Mouse (Mus musculus): ENCODE measurements around the gene Fgd6.

Gene Fgd6

GRCm38 (mm10) chr10:94097081-94097845 lies 61.5 kb downstream of the Fgd6 start:
- DNase-seq: no peak

DNA sequence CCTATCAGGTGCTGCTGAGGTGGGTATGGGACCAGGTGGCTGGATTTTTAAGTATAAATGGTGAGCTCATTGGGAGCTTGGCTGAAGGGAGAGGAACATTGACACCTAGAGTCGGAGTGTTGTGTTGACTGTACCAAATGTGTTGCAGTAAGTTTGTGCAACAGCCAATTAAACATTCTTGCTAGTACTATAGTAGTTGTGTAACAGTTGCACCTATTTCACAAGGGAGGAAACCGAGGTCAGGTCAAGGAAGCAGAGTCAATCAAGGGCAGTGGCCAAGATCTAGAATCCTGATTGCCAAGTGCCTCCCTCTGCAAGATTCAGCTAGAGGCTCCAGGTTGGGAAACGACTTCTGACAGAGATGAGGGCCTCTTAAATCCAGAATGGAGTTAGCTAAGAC lies 62.3 kb downstream of the Fgd6 start:
- no peak for DNase-seq

DNA sequence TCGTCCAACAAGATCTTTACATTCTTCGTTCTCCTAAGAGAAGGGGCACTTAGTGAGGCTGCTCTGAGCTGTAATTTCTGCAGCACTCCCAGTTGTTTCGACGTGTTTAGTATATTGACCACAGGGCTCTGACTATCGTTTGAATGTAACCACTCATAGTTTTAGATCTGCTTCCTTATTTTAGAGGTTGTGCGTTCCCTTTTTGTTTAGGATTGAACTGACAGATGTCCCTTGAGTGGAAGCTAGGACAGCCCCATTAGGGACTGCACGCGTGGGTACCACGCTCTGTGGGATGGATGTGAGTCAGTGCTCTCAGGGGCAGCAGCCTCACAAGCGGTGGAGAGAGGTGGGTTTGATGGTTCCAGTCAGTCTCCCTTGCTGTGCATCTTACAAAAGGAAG lies 69.7 kb downstream of the Fgd6 start:
- DNase-seq: no peak

DNA sequence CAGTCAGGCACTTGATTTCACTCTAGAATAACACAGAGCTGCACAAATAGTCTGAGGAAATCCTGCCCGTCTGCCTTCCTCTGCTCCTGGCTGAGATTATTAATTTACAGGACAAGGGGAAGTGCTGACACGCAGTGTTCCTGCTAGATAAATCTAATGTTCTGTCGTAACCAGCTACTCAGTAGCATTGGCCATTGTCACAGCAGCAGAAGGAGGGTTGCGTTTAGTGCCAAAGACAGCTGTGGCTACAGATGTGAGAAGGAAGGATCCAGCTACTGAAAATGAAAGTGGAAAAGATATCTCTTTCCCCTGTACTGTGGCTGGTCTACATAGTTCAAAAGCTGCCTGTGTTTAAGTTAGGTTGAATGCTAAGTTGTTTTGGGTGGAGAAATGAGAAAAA lies 71.4 kb downstream of the Fgd6 start:
- no peak for DNase-seq

DNA sequence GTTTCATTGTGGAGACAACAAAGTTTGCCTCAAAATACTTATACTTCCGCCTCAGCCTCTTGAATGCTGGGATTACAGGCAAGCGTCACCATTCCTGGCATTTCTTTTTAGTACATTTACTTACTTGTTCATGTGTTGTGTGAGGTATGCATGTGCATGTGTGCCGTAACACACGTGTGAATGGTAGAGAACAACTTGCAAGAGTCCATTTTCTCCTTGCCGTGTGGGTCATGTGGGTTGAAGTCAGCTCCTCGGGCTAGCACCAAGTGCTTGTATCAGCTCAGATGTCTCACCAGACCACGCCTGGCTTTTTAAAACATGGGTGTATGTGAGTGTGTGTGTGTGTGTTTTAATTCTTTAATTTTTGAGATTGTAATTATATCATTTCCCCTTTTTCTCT lies 71.8 kb downstream of the Fgd6 start:
- no peak for DNase-seq

- DNase-seq: no peak
Observed at GRCm38 (mm10) chr10:94108791-94109190, 73.0 kb downstream of the Fgd6 start.

- DNase-seq: no peak
Observed at GRCm38 (mm10) chr10:94110834-94111754, 75.3 kb downstream of the Fgd6 start.

- no peak for DNase-seq
Observed at GRCm38 (mm10) chr10:94112207-94112606, 76.4 kb downstream of the Fgd6 start.

DNA sequence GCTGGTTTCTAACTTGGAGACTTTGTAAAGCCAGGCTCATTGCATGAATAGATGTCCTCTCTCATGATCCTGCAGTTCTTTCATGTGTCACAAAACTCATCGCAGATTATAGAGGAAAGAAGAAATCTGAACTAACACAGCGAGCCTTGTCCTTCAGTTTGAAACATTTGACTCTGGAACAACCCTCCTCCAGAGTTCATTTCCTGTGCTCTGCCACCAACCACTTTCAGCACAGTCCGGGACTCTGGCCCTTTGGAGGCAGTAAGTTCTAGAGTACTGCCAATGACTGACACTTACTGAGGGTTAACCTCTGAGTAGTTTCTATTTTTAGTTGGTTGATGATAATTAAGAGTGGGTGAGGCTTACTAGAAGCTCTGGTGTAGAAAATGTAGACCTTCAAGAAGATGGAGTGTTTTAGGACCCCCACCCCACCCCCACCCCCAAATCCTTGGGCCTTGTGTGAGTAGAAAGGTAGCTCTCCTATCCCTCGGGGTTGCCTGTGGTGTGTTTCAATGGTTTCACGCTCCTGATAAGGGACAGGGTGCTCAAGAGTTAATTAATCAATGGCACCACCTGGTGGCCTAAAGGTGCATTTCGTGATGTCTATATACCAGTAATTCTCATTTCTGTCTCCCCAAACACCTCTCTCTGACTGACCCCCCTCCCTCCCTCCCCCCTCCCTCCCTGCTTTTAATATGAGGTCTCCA lies 80.2 kb downstream of the Fgd6 start:
- peak; percentile 78 for DNase-seq

GRCm38 (mm10) chr10:94116781-94117340 lies 81.1 kb downstream of the Fgd6 start:
- DNase-seq: no peak

- DNase-seq: no peak
Observed at GRCm38 (mm10) chr10:94117916-94118315, 82.1 kb downstream of the Fgd6 start.

DNA sequence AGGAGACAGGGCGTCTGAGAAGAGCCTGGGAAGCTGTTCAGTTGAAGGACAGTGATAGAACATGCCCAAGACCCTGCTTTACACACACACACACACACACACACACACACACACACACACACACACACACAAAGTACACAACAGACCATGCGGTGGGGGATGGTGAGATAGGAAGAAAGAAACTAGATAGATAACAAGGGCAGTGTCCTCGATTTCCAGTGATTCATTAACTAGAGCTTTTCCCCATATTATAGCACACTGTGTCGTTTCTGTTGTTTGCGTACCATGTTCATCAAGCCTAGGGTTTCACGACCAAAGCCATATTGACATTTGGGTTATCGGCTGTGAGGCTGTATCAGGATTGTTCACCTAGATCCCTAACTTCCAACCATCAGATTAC lies 83.2 kb downstream of the Fgd6 start:
- DNase-seq: no peak

DNA sequence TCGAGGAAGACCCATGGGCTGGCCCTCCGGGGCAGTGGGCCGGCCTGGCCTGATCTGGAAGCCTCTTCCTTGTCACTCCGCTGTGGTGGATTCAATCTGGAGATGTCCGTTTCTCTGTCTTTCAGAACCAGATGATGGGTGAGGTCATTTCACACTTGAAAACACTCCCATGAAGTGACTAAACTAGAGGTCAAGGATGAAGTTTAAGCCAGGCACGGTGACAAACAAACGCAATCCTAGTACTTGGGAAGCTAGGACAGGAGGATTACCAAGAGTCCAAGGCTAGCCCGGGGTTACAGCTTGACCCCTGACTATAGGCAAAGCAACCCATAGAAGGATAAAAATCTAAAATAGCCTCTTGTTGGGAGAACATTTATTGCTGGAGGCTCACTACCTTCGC lies 84.9 kb downstream of the Fgd6 start:
- no peak for DNase-seq

GRCm38 (mm10) chr10:94122595-94122994 lies 86.8 kb downstream of the Fgd6 start:
- peak; percentile 80 for DNase-seq

DNA sequence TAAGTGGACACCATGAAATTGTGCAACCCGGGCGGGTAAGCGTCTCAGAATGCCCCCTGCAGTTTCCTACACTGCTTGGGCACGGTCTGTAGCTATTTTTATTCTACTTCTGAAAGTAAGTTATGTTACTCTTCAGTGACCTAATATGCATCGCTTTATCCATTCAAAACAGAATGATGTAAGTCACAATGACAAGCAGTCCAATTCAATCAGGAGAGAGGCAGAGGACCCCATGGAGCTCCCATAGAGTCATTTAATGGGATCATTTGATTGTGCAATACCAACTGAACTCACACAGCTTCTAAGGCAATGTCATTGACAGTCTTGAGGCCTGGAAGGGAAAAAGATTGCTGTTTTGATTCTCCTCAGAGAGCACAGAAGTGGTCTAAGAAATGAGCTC lies 87.8 kb downstream of the Fgd6 start:
- DNase-seq: no peak

DNA sequence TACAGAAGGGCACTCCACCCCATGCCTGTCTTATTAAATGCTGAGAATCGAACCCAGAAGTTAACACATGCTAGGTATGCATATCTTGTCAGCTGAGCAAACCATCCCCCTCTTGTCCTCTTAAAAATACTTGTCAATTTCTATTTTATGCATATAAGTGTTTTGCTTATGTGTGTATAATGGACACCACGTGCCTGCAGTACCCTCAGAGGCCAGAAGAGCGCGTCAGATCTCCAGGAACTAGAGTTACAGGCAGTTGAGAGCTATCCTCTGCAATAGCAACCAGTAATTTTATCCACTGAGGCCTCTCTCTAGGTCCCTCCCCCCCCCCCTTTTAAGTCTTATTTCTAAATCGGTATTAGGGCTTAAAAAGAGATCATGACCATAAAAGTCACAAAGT lies 88.6 kb downstream of the Fgd6 start:
- no peak for DNase-seq

GRCm38 (mm10) chr10:94129680-94130119 lies 93.9 kb downstream of the Fgd6 start:
- DNase-seq: peak; percentile 94

GRCm38 (mm10) chr10:94133081-94133480 lies 97.3 kb downstream of the Fgd6 start:
- no peak for DNase-seq

- no peak for DNase-seq
Observed at GRCm38 (mm10) chr10:94133674-94134073, 97.9 kb downstream of the Fgd6 start.

- DNase-seq: peak; percentile 30
Observed at GRCm38 (mm10) chr10:94134535-94135390, 99.0 kb downstream of the Fgd6 start.

- no peak for DNase-seq
Observed at GRCm38 (mm10) chr10:94138890-94139482, 103.2 kb downstream of the Fgd6 start.
